Mouse (Mus musculus) small intestine, adult 2 months (tissue): ENCODE measurements around the gene Gcnt1. TPM values are rescaled to one million over a fixed set of nuclear protein-coding genes. Genes with fewer than 3 reads are reported as not detected.

Source experiments
- H3K27ac ChIP-seq: fragments of 200-500 bp; 2 replicates; pipeline ENCODE4 v1.5.1; 2012; ENCODE audit warnings: low read depth, low read length, control low read depth, inconsistent platforms; ENCODE audit not compliant: insufficient read depth
- H3K27me3 ChIP-seq: fragments of 200-500 bp; 2 replicates; pipeline ENCODE4 v1.6.1; 2012; ENCODE audit warnings: mild to moderate bottlenecking, moderate library complexity, low read length, inconsistent platforms; ENCODE audit not compliant: control insufficient read depth, insufficient read depth
- H3K36me3 ChIP-seq: fragments of 200-500 bp; 2 replicates; pipeline ENCODE4 v1.6.1; 2012; ENCODE audit warnings: mild to moderate bottlenecking, low read length, control low read depth, inconsistent platforms; ENCODE audit not compliant: control insufficient read depth, insufficient read depth
- H3K4me1 ChIP-seq: fragments of 200-500 bp; 2 replicates; pipeline ENCODE4 v1.6.1; 2012; ENCODE audit warnings: low read length, inconsistent platforms, mixed read lengths; ENCODE audit not compliant: control insufficient read depth, insufficient read depth, insufficient read length
- H3K4me3 ChIP-seq: fragments of 200-500 bp; 2 replicates; pipeline ENCODE4 v1.5.1; 2012; ENCODE audit warnings: low read depth, mild to moderate bottlenecking, control low read depth, inconsistent platforms, low read length, moderate library complexity
- CTCF ChIP-seq: fragments of 200-500 bp; IDR thresholded peaks from 2 replicates; pipeline ENCODE4 v1.5.1; 2012; ENCODE audit warnings: low read depth, mild to moderate bottlenecking, control low read depth, inconsistent platforms, low read length, moderate library complexity, mixed read lengths; ENCODE audit not compliant: insufficient replicate concordance, insufficient read length; ENCODE audit errors: extremely low read depth
- POLR2A ChIP-seq: fragments of 200-500 bp; IDR thresholded peaks from 2 replicates; pipeline ENCODE4 v1.6.1; 2012; ENCODE audit warnings: low read depth, mild to moderate bottlenecking, control low read depth, inconsistent platforms, low read length, moderate library complexity
- WGBS: fragments of 180-500 bp; shearing (Covaris S2); methylation state at CpG from one replicate; pipeline ENCODE4 v1.1.7; 2018; 5-methylcytosine and 5-hydroxymethylcytosine counted together
- polyA plus RNA-seq: library from polyadenylated mRNA; depleted of rRNA; stranded (reverse); fragments of >200 nt; gene quantifications from 2 replicates; pipeline ENCODE4 v1.2.3, GENCODE M21; 2012

The Gcnt1 gene
- polyA plus RNA-seq, 1 experiment: 0.80 TPM

- WGBS: 72% methylated on average over 4 of the region's 4 CpGs
- TF ChIP-seq CTCF: no peak
- peaks cover 47% of the 10 kb centered on the region for H3K36me3 ChIP-seq
Observed at GRCm38 (mm10) chr19:17400571-17400970, 27.9 kb upstream of the Gcnt1 start.

GRCm38 (mm10) chr19:17399965-17400364 lies 27.3 kb upstream of the Gcnt1 start:
- H3K4me1 ChIP-seq: peaks cover 6% of the 10 kb centered on the region
- H3K27me3 ChIP-seq: no peaks in the 10 kb centered on the region
- no peak overlapping the region for H3K27ac ChIP-seq
- TF ChIP-seq CTCF: no peak
- no peak for TF ChIP-seq POLR2A
- H3K4me3 ChIP-seq: no peak overlapping the region
- H3K36me3 ChIP-seq: peaks cover 47% of the 10 kb centered on the region
- 80% methylated on average over 4 of the region's 4 CpGs for WGBS

More at GRCm38 (mm10) chr19:17400571-17400970, 27.9 kb upstream of the Gcnt1 start:
- peaks cover 6% of the 10 kb centered on the region for H3K4me1 ChIP-seq
- H3K4me3 ChIP-seq: no peak overlapping the region
- H3K27ac ChIP-seq: no peak overlapping the region
- H3K27me3 ChIP-seq: no peaks in the 10 kb centered on the region

- WGBS: 73% methylated on average over 5 of the region's 5 CpGs
- no peak overlapping the region for H3K4me3 ChIP-seq
- H3K27me3 ChIP-seq: no peaks in the 10 kb centered on the region
- H3K36me3 ChIP-seq: peaks cover 47% of the 10 kb centered on the region
- no peak overlapping the region for H3K27ac ChIP-seq
- H3K4me1 ChIP-seq: peaks cover 4% of the 10 kb centered on the region
- no peak for TF ChIP-seq CTCF
- TF ChIP-seq POLR2A: no peak
Observed at GRCm38 (mm10) chr19:17397922-17398321, 25.3 kb upstream of the Gcnt1 start.

GRCm38 (mm10) chr19:17396802-17397201 lies 24.2 kb upstream of the Gcnt1 start:
- Histone ChIP-seq H3K36me3 (peaks cover 47% of the 10 kb centered on the region), H3K27me3 (no peaks in the 10 kb centered on the region), H3K4me3 (no peak overlapping the region), H3K27ac (0 out of 2 replicates have a peak overlapping the region, but pooled peaks have one; percentile 22), H3K4me1 (peaks cover 2% of the 10 kb centered on the region)
- TF ChIP-seq POLR2A: no peak
- no peak for TF ChIP-seq CTCF
- WGBS: 76% methylated on average over 4 of the region's 4 CpGs

- TF ChIP-seq POLR2A (peak; percentile 85; the same call in 1 of the 2 replicates), CTCF (no peak)
- WGBS: under 1% methylated on average over 83 of the region's 83 CpGs
- Histone ChIP-seq H3K36me3 (peaks cover 27% of the 10 kb centered on the region), H3K27ac (peak within 1 kb of the TSS; percentile 72), H3K27me3 (no peaks in the 10 kb centered on the region), H3K4me1 (peaks cover 2% of the 10 kb centered on the region), H3K4me3 (peak within 1 kb of the TSS; percentile 95)
Observed at GRCm38 (mm10) chr19:17393841-17394591, 21.4 kb upstream of the Gcnt1 start, which contains the start of gene Rfk. Gene Rfk (plus strand): TSS chr19:17394043.

- WGBS: 17% methylated on average over 3 of the region's 3 CpGs
- Histone ChIP-seq H3K4me3 (no peak overlapping the region), H3K36me3 (peaks cover 17% of the 10 kb centered on the region), H3K4me1 (peaks cover 2% of the 10 kb centered on the region), H3K27me3 (no peaks in the 10 kb centered on the region), H3K27ac (no peak overlapping the region)
- TF ChIP-seq CTCF: no peak
Observed at GRCm38 (mm10) chr19:17392866-17393265, 20.2 kb upstream of the Gcnt1 start.

- Histone ChIP-seq H3K4me1 (peaks cover 3% of the 10 kb centered on the region; the same call in 1 of the 2 replicates), H3K27ac (no peak overlapping the region), H3K27me3 (no peaks in the 10 kb centered on the region), H3K36me3 (no peaks in the 10 kb centered on the region), H3K4me3 (no peak overlapping the region)
- TF ChIP-seq POLR2A (no peak), CTCF (peak; percentile 41; the same call in 1 of the 2 replicates)
- under 1% methylated on average over 2 of the region's 2 CpGs for WGBS
Observed at GRCm38 (mm10) chr19:17388404-17388803, 15.8 kb upstream of the Gcnt1 start.
